Mouse (Mus musculus): ENCODE measurements around the gene Foxred1.
A peak's percentile ranks its signal among the peaks of the same experiment; 100 is the strongest.

Foxred1 gene

GRCm38 (mm10) chr9:35192983-35193542, 17.8 kb downstream of the Foxred1 start:
- DNase-seq (ENCODE audit: low read depth, low spot score): no peak

GRCm38 (mm10) chr9:35188700-35189099, 22.2 kb downstream of the Foxred1 start:
- DNase-seq (ENCODE audit: low read depth, low spot score): no peak

- DNase-seq (ENCODE audit: low read depth, low spot score): no peak
Measured at GRCm38 (mm10) chr9:35187351-35187903, 23.4 kb downstream of the Foxred1 start.

- DNase-seq (ENCODE audit: low read depth, low spot score): no peak
Measured at GRCm38 (mm10) chr9:35186430-35186829, 24.4 kb downstream of the Foxred1 start.

GRCm38 (mm10) chr9:35183359-35183758, 27.5 kb downstream of the Foxred1 start:
- DNase-seq (ENCODE audit: low read depth, low spot score): no peak

GRCm38 (mm10) chr9:35182832-35183231, 28.0 kb downstream of the Foxred1 start:
- DNase-seq (ENCODE audit: low read depth, low spot score): no peak

- no peak for DNase-seq (ENCODE audit: low read depth, low spot score)
Measured at GRCm38 (mm10) chr9:35176124-35176659, 34.7 kb downstream of the Foxred1 start.

- DNase-seq (ENCODE audit: low read depth, low spot score): peak; percentile 80
Measured at GRCm38 (mm10) chr9:35175251-35176123, 35.4 kb downstream of the Foxred1 start, which contains the start of gene Dcps. Gene Dcps (minus strand): TSS chr9:35176061.

GRCm38 (mm10) chr9:35173331-35173730, 37.5 kb downstream of the Foxred1 start:
- no peak for DNase-seq (ENCODE audit: low read depth, low spot score)

GRCm38 (mm10) chr9:35170071-35170470, 40.8 kb downstream of the Foxred1 start:
- DNase-seq (ENCODE audit: low read depth, low spot score): no peak

GRCm38 (mm10) chr9:35166798-35167635, 43.8 kb downstream of the Foxred1 start:
- no peak for DNase-seq (ENCODE audit: low read depth, low spot score)

- DNase-seq (ENCODE audit: low read depth, low spot score): no peak
Measured at GRCm38 (mm10) chr9:35166144-35166797, 44.6 kb downstream of the Foxred1 start.

GRCm38 (mm10) chr9:35164142-35164874, 46.5 kb downstream of the Foxred1 start:
- no peak for DNase-seq (ENCODE audit: low read depth, low spot score)

GRCm38 (mm10) chr9:35163011-35163690, 47.7 kb downstream of the Foxred1 start:
- DNase-seq (ENCODE audit: low read depth, low spot score): no peak

GRCm38 (mm10) chr9:35161721-35162120, 49.1 kb downstream of the Foxred1 start:
- DNase-seq (ENCODE audit: low read depth, low spot score): no peak

GRCm38 (mm10) chr9:35160662-35161061, 50.2 kb downstream of the Foxred1 start:
- DNase-seq (ENCODE audit: low read depth, low spot score): no peak

GRCm38 (mm10) chr9:35158477-35158876, 52.4 kb downstream of the Foxred1 start:
- no peak for DNase-seq (ENCODE audit: low read depth, low spot score)

- no peak for DNase-seq (ENCODE audit: low read depth, low spot score)
Measured at GRCm38 (mm10) chr9:35156862-35157261, 54.0 kb downstream of the Foxred1 start.

- no peak for DNase-seq (ENCODE audit: low read depth, low spot score)
Measured at GRCm38 (mm10) chr9:35156002-35156710, 54.7 kb downstream of the Foxred1 start.

Measured in c-Kit-negative CD71-positive TER-119-positive erythroid progenitor cells, embryonic 14.5 days (primary cell).